Mouse (Mus musculus) cerebellum, adult 8-10 months (tissue): Measurements from ENCODE around the gene Vmn1r4.

Experiments used
- DNase-seq: peaks from one replicate; pipeline ENCODE4 v3.0.0; 2022

The Vmn1r4 gene

GRCm38 (mm10) chr6:56917578-56918368, 6.0 kb upstream of the Vmn1r4 start:
- DNase-seq: no peak

GRCm38 (mm10) chr6:56919330-56920044, 4.3 kb upstream of the Vmn1r4 start:
- DNase-seq: no peak

GRCm38 (mm10) chr6:56920222-56921092, 3.4 kb upstream of the Vmn1r4 start:
- DNase-seq: no peak

GRCm38 (mm10) chr6:56923331-56923725, 487 bp upstream of the Vmn1r4 start:
- no peak for DNase-seq

GRCm38 (mm10) chr6:56931648-56932415, 8.0 kb downstream of the Vmn1r4 start:
- DNase-seq: no peak

- no peak for DNase-seq
These were observed 8.6 kb downstream of the Vmn1r4 start for GRCm38 (mm10) chr6:56932464-56932863.

GRCm38 (mm10) chr6:56934366-56934765, 10.6 kb downstream of the Vmn1r4 start:
- no peak for DNase-seq

GRCm38 (mm10) chr6:56956436-56956835, 32.6 kb downstream of the Vmn1r4 start:
- DNase-seq: no peak

GRCm38 (mm10) chr6:56969973-56970372, 46.2 kb downstream of the Vmn1r4 start, which contains the start of gene Vmn1r5:
Gene Vmn1r5 (plus strand): TSS chr6:56970273.
- no peak for DNase-seq

GRCm38 (mm10) chr6:56996943-56997342, 73.1 kb downstream of the Vmn1r4 start, which contains the start of gene Vmn1r6:
Gene Vmn1r6 (plus strand): TSS chr6:56997243.
- no peak for DNase-seq
